Mouse (Mus musculus): Measurements from ENCODE around the gene Zcchc8. TPM values are rescaled to one million over a fixed set of nuclear protein-coding genes. Genes with fewer than 3 reads are reported as not detected.
A peak's percentile ranks its signal among the peaks of the same experiment; 100 is the strongest.
"Not testable (repeated sequence)": the region's sequence is repeated elsewhere in the genome, so short reads cannot be mapped to it uniquely, and the experiment has no call there.

The Zcchc8 gene
- total and polyA plus RNA-seq, 2 experiments from 2014 or later: 25.8 to 54.1 TPM

GRCm38 (mm10) chr5:123746253-123746652 is 25.4 kb upstream of the Zcchc8 start:
- Histone ChIP-seq H3K4me1 (ENCODE audit: insufficient read depth) (peaks cover 13% of the 10 kb centered on the region), H3K27me3 (ENCODE audit: insufficient read depth, low read length) (no peaks in the 10 kb centered on the region), H3K4me3 (ENCODE audit: low read depth, low read length) (no peak overlapping the region), H3K9ac (0 out of 2 replicates have a peak overlapping the region, but pooled peaks have one; percentile 11), H3K36me3 (ENCODE audit: insufficient read depth) (peaks cover 21% of the 10 kb centered on the region), H3K9me3 (ENCODE audit: low read length) (no peaks in the 10 kb centered on the region), H3K27ac (ENCODE audit: low read depth, low read length) (no peak overlapping the region), H3K4me2 (ENCODE audit: low read depth) (peak overlapping the region; percentile 70)
- no peak for TF ChIP-seq CTCF (IDR thresholded peaks at IDR 0.05; ENCODE audit: low read depth)
- ATAC-seq: no peak
- no peak for DNase-seq

DNA sequence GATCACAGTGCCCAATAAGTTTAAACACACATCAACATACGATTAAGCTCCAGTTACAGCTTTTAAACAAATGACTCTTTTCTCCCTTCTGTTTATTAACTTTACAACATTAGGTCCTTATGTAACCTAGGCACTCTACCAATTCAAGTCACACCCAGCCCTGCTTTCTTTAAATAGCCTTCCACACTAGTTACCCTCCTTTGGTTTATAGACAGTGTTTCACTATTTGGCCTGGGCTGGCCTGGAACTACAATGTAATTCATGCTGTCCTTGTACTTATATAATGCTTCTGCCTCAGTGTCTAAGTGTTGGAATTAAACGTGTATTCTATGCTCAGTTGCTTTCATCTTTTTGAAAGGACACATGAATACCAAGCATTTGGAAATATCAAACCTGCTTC is 23.5 kb upstream of the Zcchc8 start:
- H3K4me1 ChIP-seq (ENCODE audit: insufficient read depth): peaks cover 13% of the 10 kb centered on the region
- H3K27ac ChIP-seq (ENCODE audit: low read depth, low read length): no peak overlapping the region
- ATAC-seq: no peak
- H3K9me3 ChIP-seq (ENCODE audit: low read length): no peaks in the 10 kb centered on the region
- H3K27me3 ChIP-seq (ENCODE audit: insufficient read depth, low read length): no peaks in the 10 kb centered on the region
- 88% methylated on average over 2 of the region's 2 CpGs for WGBS
- peaks cover 30% of the 10 kb centered on the region for H3K36me3 ChIP-seq (ENCODE audit: insufficient read depth)
- no peak overlapping the region for H3K9ac ChIP-seq
- no peak for TF ChIP-seq CTCF (IDR thresholded peaks at IDR 0.05; ENCODE audit: low read depth)
- H3K4me2 ChIP-seq (ENCODE audit: low read depth): no peak overlapping the region
- H3K4me3 ChIP-seq (ENCODE audit: low read depth, low read length): no peak overlapping the region
- no peak for DNase-seq

DNA sequence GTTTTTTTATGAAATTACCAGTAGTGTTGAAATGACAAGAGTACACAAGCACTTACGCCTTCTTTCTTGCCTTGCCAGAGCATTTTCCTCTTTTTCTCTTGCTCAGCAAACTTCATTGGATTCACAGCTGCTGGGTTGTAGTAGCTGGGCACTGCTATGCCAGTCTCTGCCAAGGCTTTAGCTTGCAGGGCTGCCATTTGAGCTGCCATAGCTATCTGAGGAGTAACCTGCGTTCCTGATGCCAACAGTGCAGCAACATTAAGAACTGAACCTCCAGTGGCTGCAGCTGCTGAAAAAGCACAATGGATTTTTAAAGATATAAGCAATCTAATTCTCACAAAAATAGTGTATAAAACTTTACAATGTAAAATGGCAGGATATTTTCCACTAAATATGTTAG is 10.1 kb upstream of the Zcchc8 start:
- Histone ChIP-seq H3K4me2 (ENCODE audit: low read depth) (no peak overlapping the region), H3K9ac (no peak overlapping the region), H3K9me3 (ENCODE audit: low read length) (no peaks in the 10 kb centered on the region), H3K4me3 (ENCODE audit: low read depth, low read length) (no peak overlapping the region), H3K4me1 (ENCODE audit: insufficient read depth) (no peaks in the 10 kb centered on the region), H3K27me3 (ENCODE audit: insufficient read depth, low read length) (no peaks in the 10 kb centered on the region), H3K27ac (ENCODE audit: low read depth, low read length) (no peak overlapping the region), H3K36me3 (ENCODE audit: insufficient read depth) (peaks cover 62% of the 10 kb centered on the region)
- ATAC-seq (no peak), DNase-seq (no peak)
- 95% methylated on average over 2 of the region's 2 CpGs for WGBS
- no peak for TF ChIP-seq CTCF (IDR thresholded peaks at IDR 0.05; ENCODE audit: low read depth)

DNA sequence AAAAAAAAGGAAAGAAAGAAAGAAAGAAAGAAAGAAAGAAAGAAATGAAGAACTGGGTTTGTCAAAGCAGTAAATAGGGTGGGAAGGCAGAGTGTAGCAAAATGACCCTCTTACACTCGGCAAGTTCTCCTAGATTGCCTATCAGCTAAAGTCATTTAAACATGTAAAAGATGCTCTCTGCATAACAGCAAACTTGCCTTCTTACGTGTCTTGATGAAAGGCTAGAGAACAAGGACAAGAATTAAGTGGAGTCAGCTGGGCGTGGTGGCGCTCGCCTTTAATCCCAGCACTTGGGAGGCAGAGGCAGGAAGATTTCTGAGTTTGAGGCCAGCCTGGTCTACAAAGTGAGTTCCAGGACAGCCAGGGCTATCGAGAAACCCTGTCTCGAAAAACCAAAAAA is 2.9 kb upstream of the Zcchc8 start:
- peaks cover 15% of the 10 kb centered on the region; the same call in 1 of the 2 replicates for H3K36me3 ChIP-seq (ENCODE audit: insufficient read depth)
- not testable (repeated sequence) for H3K4me3 ChIP-seq (ENCODE audit: low read depth, low read length); H3K4me2 ChIP-seq (ENCODE audit: low read depth); H3K9ac ChIP-seq; H3K27ac ChIP-seq (ENCODE audit: low read depth, low read length); ATAC-seq; H3K27me3 ChIP-seq (ENCODE audit: insufficient read depth, low read length); DNase-seq; H3K4me1 ChIP-seq (ENCODE audit: insufficient read depth); H3K9me3 ChIP-seq (ENCODE audit: low read length)
- WGBS: 92% methylated on average over 7 of the region's 7 CpGs

DNA sequence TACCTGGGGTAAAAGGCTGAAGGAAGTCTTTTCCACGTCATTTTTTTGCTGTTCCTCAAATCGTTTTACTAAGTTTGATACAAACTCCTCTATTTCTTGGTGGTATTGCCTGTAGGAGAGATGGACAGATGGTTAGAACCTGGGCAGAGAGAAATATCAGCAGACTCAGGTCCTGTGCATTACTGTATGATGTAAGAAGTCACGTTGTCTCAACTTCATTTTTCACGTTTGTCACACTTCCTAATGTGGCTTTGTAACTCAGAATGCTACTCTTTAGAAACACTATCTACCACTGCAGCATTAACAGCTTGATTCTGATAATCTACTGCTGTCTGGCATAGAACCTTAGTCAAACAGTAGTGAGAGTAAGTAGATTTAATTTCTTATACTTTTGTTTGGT is 6.3 kb downstream of the Zcchc8 start:
- no peak overlapping the region for H3K27ac ChIP-seq (ENCODE audit: low read depth, low read length)
- TF ChIP-seq CTCF (IDR thresholded peaks at IDR 0.05; ENCODE audit: low read depth): no peak
- H3K27me3 ChIP-seq (ENCODE audit: insufficient read depth, low read length): no peaks in the 10 kb centered on the region
- ATAC-seq (no peak), DNase-seq (no peak)
- no peak overlapping the region for H3K4me3 ChIP-seq (ENCODE audit: low read depth, low read length)
- peaks cover 62% of the 10 kb centered on the region for H3K36me3 ChIP-seq (ENCODE audit: insufficient read depth)
- no peaks in the 10 kb centered on the region for H3K9me3 ChIP-seq (ENCODE audit: low read length)
- H3K4me1 ChIP-seq (ENCODE audit: insufficient read depth): peaks cover 7% of the 10 kb centered on the region
- no peak overlapping the region for H3K4me2 ChIP-seq (ENCODE audit: low read depth)
- H3K9ac ChIP-seq: no peak overlapping the region
- 93% methylated on average over 4 of the region's 4 CpGs for WGBS

GRCm38 (mm10) chr5:123713782-123714181 is 7.1 kb downstream of the Zcchc8 start:
- no peak overlapping the region for H3K4me3 ChIP-seq (ENCODE audit: low read depth, low read length)
- ATAC-seq (no peak), DNase-seq (no peak)
- 93% methylated on average over 6 of the region's 6 CpGs for WGBS
- H3K27ac ChIP-seq (ENCODE audit: low read depth, low read length): no peak overlapping the region
- H3K9me3 ChIP-seq (ENCODE audit: low read length): no peaks in the 10 kb centered on the region
- TF ChIP-seq CTCF (IDR thresholded peaks at IDR 0.05; ENCODE audit: low read depth): no peak
- no peaks in the 10 kb centered on the region for H3K4me1 ChIP-seq (ENCODE audit: insufficient read depth)
- H3K36me3 ChIP-seq (ENCODE audit: insufficient read depth): peaks cover 71% of the 10 kb centered on the region
- no peak overlapping the region for H3K9ac ChIP-seq
- H3K4me2 ChIP-seq (ENCODE audit: low read depth): no peak overlapping the region
- H3K27me3 ChIP-seq (ENCODE audit: insufficient read depth, low read length): no peaks in the 10 kb centered on the region

GRCm38 (mm10) chr5:123709571-123709970 is 11.3 kb downstream of the Zcchc8 start:
- Histone ChIP-seq H3K36me3 (ENCODE audit: insufficient read depth) (peaks cover 89% of the 10 kb centered on the region), H3K9ac (no peak overlapping the region), H3K27me3 (ENCODE audit: insufficient read depth, low read length) (no peaks in the 10 kb centered on the region), H3K4me1 (ENCODE audit: insufficient read depth) (no peaks in the 10 kb centered on the region), H3K9me3 (ENCODE audit: low read length) (no peaks in the 10 kb centered on the region), H3K27ac (ENCODE audit: low read depth, low read length) (no peak overlapping the region), H3K4me2 (ENCODE audit: low read depth) (no peak overlapping the region), H3K4me3 (ENCODE audit: low read depth, low read length) (no peak overlapping the region)
- DNase-seq (no peak), ATAC-seq (no peak)
- 74% methylated on average over 4 of the region's 4 CpGs for WGBS
- TF ChIP-seq CTCF (IDR thresholded peaks at IDR 0.05; ENCODE audit: low read depth): no peak

GRCm38 (mm10) chr5:123708598-123708997 is 12.3 kb downstream of the Zcchc8 start:
- ATAC-seq (no peak), DNase-seq (no peak)
- 95% methylated on average over 12 of the region's 12 CpGs for WGBS
- Histone ChIP-seq H3K9ac (no peak overlapping the region), H3K9me3 (ENCODE audit: low read length) (no peaks in the 10 kb centered on the region), H3K27ac (ENCODE audit: low read depth, low read length) (no peak overlapping the region), H3K27me3 (ENCODE audit: insufficient read depth, low read length) (no peaks in the 10 kb centered on the region), H3K4me3 (ENCODE audit: low read depth, low read length) (no peak overlapping the region), H3K4me1 (ENCODE audit: insufficient read depth) (no peaks in the 10 kb centered on the region), H3K36me3 (ENCODE audit: insufficient read depth) (peaks cover 86% of the 10 kb centered on the region), H3K4me2 (ENCODE audit: low read depth) (no peak overlapping the region)
- TF ChIP-seq CTCF (IDR thresholded peaks at IDR 0.05; ENCODE audit: low read depth): no peak

Measured in forebrain, postnatal 0 days (tissue).